Mouse (Mus musculus) stomach, embryonic 16.5 days (tissue): ENCODE results near the gene Rbfox3. TPM values are rescaled to one million over a fixed set of nuclear protein-coding genes. Genes with fewer than 3 reads are reported as not detected.

Experiments used
- ATAC-seq: fragments of 200-750 bp; cut with Nextera tagmentation; 2 replicates; pipeline ENCODE4 v1.8.0; 2017; ENCODE audit warnings: moderate number of reproducible peaks, moderate TSS enrichment; ENCODE audit not compliant: insufficient read depth, low FRiP score
- H3K27ac ChIP-seq: fragments of 300-500 bp; sonication (generic); 2 replicates; pipeline ENCODE4 v1.5.1; 2014; ENCODE audit warnings: low read length
- H3K27me3 ChIP-seq: fragments of 300-500 bp; sonication (generic); 2 replicates; pipeline ENCODE4 v1.6.1; 2014; ENCODE audit warnings: low read length, control low read depth, mixed read lengths; ENCODE audit not compliant: control insufficient read depth, insufficient read depth
- H3K36me3 ChIP-seq: fragments of 300-500 bp; sonication (generic); 2 replicates; pipeline ENCODE4 v1.6.1; 2014; ENCODE audit warnings: low read length; ENCODE audit not compliant: control insufficient read depth, insufficient read depth
- H3K4me1 ChIP-seq: fragments of 300-500 bp; sonication (generic); 2 replicates; pipeline ENCODE4 v1.6.1; 2014; ENCODE audit warnings: low read length, control low read depth, mixed read lengths; ENCODE audit not compliant: control insufficient read depth, insufficient read depth
- H3K4me2 ChIP-seq: fragments of 300-500 bp; sonication (generic); 2 replicates; pipeline ENCODE4 v1.6.1; 2014; ENCODE audit warnings: low read depth, low read length, mixed read lengths
- H3K4me3 ChIP-seq: fragments of 300-500 bp; sonication (generic); replicated peaks from 2 replicates; pipeline ENCODE4 v1.5.1; 2014; ENCODE audit warnings: mild to moderate bottlenecking, low read length
- H3K9ac ChIP-seq: fragments of 300-500 bp; sonication (generic); 2 replicates; pipeline ENCODE4 v1.6.1; 2014; ENCODE audit warnings: low read length
- H3K9me3 ChIP-seq: fragments of 300-500 bp; sonication (generic); replicated peaks from 2 replicates; pipeline ENCODE4 v1.6.1; 2016; ENCODE audit warnings: low read length, control low read depth; ENCODE audit not compliant: control insufficient read depth
- WGBS: fragments of 180-500 bp; shearing (Covaris S2); extraction: QIAGEN DNeasy Blood & Tissue Kit; methylation state at CpG from one replicate; pipeline ENCODE4 v1.1.7; 2014; 5-methylcytosine and 5-hydroxymethylcytosine counted together
- polyA plus RNA-seq: library from polyadenylated mRNA; unstranded; fragments of >200 nt; fragmentation: Nextera tagmentation; extraction: Ambion mirVana; gene quantifications from 2 replicates; pipeline ENCODE4 v1.2.1, GENCODE M21; 2015

The Rbfox3 gene
- polyA plus RNA-seq, 1 experiment from 2014 or later: 1.1 TPM

DNA sequence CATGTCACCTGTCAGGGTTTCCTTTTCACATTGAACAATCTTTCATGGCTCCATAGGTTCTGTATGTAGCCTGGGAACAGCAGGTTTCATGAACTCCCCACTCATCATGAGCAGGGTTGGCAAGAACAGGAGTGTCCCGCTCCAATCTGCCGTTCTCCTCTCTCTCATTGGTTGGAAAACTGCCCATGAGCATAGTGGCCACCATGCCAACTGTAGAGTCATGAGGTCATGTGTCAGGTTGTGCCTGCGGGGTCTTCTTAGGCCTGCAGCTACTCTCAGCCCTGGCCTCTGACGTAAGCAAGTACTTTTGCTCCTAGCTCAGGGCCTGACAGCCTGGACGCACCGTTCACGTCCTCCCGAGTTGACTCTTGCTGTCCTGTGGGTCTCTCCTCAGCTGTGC lies 221.1 kb downstream of the Rbfox3 start:
- Histone ChIP-seq H3K4me2 (no peak overlapping the region), H3K4me1 (no peaks in the 10 kb centered on the region), H3K36me3 (no peaks in the 10 kb centered on the region), H3K9me3 (no peaks in the 10 kb centered on the region), H3K27ac (no peak overlapping the region), H3K4me3 (no peak overlapping the region), H3K27me3 (no peaks in the 10 kb centered on the region), H3K9ac (no peak overlapping the region)
- no peak for ATAC-seq
- 83% methylated on average over 8 of the region's 8 CpGs for WGBS

DNA sequence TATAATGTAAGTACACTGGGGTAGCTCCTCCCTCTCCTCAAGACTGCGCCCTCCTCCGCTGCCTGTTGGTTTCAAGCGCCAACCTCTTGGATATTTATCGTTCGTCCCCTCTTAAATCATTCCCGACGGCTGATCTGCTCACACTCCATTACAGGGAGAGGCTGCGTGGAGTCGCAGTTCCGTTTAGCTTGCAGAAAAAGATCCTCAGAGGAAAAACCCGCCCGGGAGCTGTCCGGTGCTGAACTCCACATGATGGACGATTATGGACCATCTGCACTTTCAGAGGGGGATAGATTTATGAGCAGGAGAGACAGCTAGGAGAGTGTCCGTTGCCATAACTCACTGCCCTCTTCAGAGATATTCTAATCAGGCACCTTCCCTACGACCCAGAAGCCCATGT lies 226.0 kb downstream of the Rbfox3 start:
- WGBS: 5% methylated on average over 16 of the region's 16 CpGs
- no peaks in the 10 kb centered on the region for H3K27me3 ChIP-seq

DNA sequence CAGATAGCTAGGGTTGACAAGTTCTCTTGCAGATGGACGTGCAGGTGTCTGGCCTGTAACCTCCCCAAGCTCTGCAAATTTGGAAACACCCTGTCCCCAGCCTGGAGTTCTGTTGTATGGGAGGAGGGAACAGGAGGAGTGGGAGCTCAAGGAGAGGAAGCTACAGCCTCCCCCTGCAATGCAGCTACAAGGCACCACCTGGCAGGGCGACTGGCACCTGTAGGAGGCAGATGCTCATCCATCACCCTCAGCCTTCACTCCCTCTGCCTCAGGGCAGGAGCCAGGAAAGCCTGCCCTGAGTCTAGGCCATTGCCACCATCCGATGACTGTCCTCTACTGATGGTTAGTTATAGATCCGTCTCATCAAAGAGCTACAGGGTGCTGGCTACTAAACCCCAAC lies 226.7 kb downstream of the Rbfox3 start:
- Histone ChIP-seq H3K4me3 (no peak overlapping the region), H3K36me3 (no peaks in the 10 kb centered on the region)
- 67% methylated on average over 4 of the region's 4 CpGs for WGBS

More for the DNA sequence above, 226.0 kb downstream of the Rbfox3 start:
- H3K36me3 ChIP-seq: no peaks in the 10 kb centered on the region
- no peak overlapping the region for H3K4me3 ChIP-seq
- H3K9me3 ChIP-seq: no peaks in the 10 kb centered on the region
- H3K4me1 ChIP-seq: no peaks in the 10 kb centered on the region
- H3K27ac ChIP-seq: no peak overlapping the region
- ATAC-seq: no peak
- no peak overlapping the region for H3K9ac ChIP-seq
- H3K4me2 ChIP-seq: no peak overlapping the region

DNA sequence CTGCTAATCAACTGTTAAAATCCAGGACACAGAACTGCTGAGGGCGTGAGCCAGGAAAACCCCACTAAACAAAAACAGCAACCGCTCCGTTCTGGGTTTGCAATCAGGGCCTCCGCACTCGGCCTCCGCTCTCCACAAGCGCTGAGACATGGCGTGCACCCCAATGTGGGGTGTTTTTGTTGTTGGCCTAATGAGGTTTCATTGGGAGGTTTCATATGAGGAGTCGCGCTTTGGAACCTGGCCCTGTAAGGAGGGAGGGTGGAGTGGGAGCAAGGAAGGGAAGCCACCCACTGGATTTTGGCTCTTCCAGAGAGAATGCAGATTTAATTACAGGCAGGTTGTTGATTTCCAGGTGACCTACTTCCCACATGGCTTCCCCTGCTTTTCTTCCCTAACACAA lies 230.7 kb downstream of the Rbfox3 start:
- Histone ChIP-seq H3K9ac (no peak overlapping the region), H3K4me3 (no peak overlapping the region), H3K36me3 (no peaks in the 10 kb centered on the region), H3K4me1 (no peaks in the 10 kb centered on the region), H3K27me3 (peaks cover 4% of the 10 kb centered on the region; the same call in 1 of the 2 replicates), H3K9me3 (no peaks in the 10 kb centered on the region), H3K4me2 (no peak overlapping the region), H3K27ac (no peak overlapping the region)
- no peak for ATAC-seq
- 74% methylated on average over 10 of the region's 10 CpGs for WGBS

More for the DNA sequence above, 226.7 kb downstream of the Rbfox3 start:
- no peak for ATAC-seq
- Histone ChIP-seq H3K9me3 (no peaks in the 10 kb centered on the region), H3K4me2 (no peak overlapping the region), H3K27ac (no peak overlapping the region), H3K9ac (no peak overlapping the region), H3K27me3 (no peaks in the 10 kb centered on the region; the same call in 1 of the 2 replicates), H3K4me1 (no peaks in the 10 kb centered on the region)

DNA sequence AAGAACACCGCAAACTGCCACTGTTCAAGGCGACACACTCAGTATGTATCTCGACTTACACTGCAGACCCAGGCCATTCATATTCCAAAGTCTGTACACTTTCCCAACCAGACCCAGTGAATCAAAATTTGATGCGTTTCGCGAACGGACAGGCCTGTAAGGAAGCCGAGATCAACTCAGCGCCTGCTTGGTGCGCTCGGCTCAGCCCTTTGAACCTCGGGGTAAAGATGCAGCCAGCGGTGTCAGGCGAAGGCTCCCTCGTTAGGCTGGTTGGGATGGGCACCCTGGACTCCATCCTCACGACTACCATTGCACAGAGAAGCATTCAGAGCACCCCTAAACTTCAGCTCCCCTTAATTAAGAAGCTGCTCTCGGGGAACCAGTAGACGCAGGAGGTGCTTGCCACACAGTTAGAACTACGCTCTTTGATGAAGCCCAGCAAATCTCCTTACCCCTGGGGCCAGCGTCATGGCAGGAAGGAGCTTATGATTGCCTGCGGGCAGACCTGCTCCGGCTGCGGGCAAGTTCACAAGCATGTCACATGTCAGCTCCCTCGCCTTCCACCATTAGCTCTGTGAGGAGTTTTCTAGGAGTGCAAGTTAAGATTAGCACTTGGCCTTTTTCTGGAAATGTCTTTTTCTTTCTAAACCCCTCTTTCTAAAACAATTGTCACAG lies 231.5 kb downstream of the Rbfox3 start:
- Histone ChIP-seq H3K36me3 (no peaks in the 10 kb centered on the region), H3K27ac (no peak overlapping the region), H3K4me3 (no peak overlapping the region), H3K4me1 (no peaks in the 10 kb centered on the region), H3K9me3 (no peaks in the 10 kb centered on the region), H3K9ac (no peak overlapping the region), H3K4me2 (no peak overlapping the region), H3K27me3 (peaks cover 4% of the 10 kb centered on the region; the same call in 1 of the 2 replicates)
- no peak for ATAC-seq
- WGBS: 73% methylated on average over 24 of the region's 24 CpGs

DNA sequence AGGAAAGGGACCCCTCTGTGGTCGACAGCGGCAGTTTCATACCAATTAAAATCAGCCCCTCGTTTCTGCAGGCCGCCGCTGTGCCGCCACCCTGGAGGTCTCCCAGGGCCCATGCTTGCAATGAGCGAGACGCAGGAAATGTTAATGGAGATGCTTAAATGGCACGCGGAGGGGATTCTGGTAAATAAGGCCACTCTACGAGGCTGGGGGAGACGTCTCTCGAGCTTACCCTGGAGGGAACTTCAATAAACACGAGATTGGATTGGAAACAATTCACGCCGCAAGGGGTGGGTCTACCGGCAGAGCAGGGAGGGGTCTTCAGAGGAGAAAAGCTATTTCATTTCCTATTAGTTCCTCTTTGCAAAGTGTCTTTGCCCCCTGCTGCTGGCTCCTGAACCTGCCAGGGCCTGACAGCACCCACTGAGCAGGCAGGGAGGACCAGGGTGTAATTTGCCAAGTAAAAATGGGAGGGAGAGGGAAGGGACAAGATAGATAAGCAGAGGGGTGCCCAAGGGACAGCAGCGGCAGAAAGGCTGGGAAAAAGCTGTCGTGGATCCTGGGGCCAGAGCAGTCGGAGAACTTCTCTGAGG lies 232.8 kb downstream of the Rbfox3 start:
- no peak for ATAC-seq

DNA sequence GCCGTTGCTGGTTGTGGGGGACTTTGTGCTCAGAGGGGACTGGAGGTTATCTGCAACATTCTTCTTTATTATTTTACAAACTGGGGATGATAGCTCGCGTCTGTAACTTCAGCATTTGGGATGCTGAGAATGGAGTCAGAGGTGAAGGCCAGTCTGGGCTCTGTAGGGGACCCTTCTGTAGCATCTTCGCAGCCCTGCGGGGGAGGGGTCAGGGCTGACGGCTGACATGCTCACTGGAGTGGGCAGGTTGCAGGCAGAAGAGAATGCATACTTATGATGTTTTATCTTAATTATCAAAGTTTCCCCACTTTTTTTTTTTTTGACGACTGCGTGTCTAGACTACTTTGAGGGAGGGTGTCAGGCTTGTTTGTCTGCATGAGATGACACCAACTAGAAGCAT lies 234.1 kb downstream of the Rbfox3 start:
- Histone ChIP-seq H3K27ac (no peak overlapping the region), H3K4me3 (no peak overlapping the region), H3K27me3 (peaks cover 4% of the 10 kb centered on the region; the same call in 1 of the 2 replicates), H3K4me1 (no peaks in the 10 kb centered on the region), H3K9me3 (no peaks in the 10 kb centered on the region), H3K36me3 (no peaks in the 10 kb centered on the region), H3K9ac (no peak overlapping the region), H3K4me2 (no peak overlapping the region)
- 49% methylated on average over 8 of the region's 8 CpGs for WGBS
- no peak for ATAC-seq

More for the DNA sequence above, 232.8 kb downstream of the Rbfox3 start:
- Histone ChIP-seq H3K9ac (no peak overlapping the region), H3K36me3 (no peaks in the 10 kb centered on the region), H3K27me3 (peaks cover 4% of the 10 kb centered on the region; the same call in 1 of the 2 replicates), H3K9me3 (no peaks in the 10 kb centered on the region), H3K27ac (no peak overlapping the region), H3K4me3 (no peak overlapping the region), H3K4me2 (no peak overlapping the region), H3K4me1 (no peaks in the 10 kb centered on the region)
- 27% methylated on average over 20 of the region's 20 CpGs for WGBS

DNA sequence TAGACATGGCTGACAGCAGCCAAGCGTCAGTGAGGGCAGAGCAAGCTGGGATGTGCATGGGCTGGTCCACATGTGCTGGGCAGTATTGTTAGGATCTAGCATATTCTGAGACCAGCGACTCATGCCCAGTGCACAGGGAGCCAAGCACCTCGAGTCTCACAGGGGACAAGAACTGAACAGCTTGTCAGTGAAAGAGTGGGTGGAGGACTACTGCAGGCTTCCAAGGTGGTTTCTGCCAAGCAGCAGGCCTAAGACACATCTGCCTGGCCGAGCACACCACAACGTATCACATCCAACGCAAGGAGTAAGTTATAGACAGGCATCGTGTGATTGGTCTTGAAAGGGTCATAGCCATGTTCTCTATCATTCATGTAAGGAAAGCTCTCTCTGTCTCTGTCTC lies 235.0 kb downstream of the Rbfox3 start:
- Histone ChIP-seq H3K4me2 (no peak overlapping the region), H3K36me3 (no peaks in the 10 kb centered on the region), H3K4me1 (no peaks in the 10 kb centered on the region), H3K9me3 (no peaks in the 10 kb centered on the region), H3K27me3 (peaks cover 4% of the 10 kb centered on the region; the same call in 1 of the 2 replicates), H3K27ac (no peak overlapping the region), H3K9ac (no peak overlapping the region), H3K4me3 (no peak overlapping the region)
- WGBS: 73% methylated on average over 7 of the region's 7 CpGs
- no peak for ATAC-seq

DNA sequence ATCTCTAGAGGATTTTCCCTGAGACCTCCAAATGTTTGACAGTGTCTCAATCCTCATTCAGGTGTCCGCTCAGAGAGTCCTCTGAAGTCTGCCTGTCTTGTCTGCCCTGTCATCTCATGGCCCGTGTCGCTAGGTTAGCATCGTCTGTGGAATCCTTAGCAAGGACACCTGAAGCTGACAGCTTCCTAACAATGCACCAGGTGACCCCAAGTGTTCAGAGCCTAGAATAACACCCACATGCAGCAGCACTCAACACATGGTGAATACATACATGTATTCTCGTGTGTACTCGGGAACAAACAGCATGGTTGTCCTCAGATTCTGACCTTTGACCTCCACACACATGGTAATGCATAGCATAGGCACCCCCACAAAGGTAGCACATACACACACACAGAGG lies 239.4 kb downstream of the Rbfox3 start:
- ATAC-seq: no peak
- Histone ChIP-seq H3K4me2 (no peak overlapping the region), H3K9ac (no peak overlapping the region), H3K27me3 (no peaks in the 10 kb centered on the region), H3K27ac (no peak overlapping the region), H3K4me3 (no peak overlapping the region), H3K36me3 (no peaks in the 10 kb centered on the region), H3K4me1 (no peaks in the 10 kb centered on the region), H3K9me3 (no peaks in the 10 kb centered on the region)
- whole genome bisulfite sequencing: 68% methylated on average over 6 of the region's 6 CpGs
